Mouse (Mus musculus): ENCODE measurements around the gene Dnajc28. TPM values are rescaled to one million over a fixed set of nuclear protein-coding genes. Genes with fewer than 3 reads are reported as not detected.
A peak's percentile ranks its signal among the peaks of the same experiment; 100 is the strongest.

Dnajc28 gene
- polyA plus RNA-seq, 1 experiment: 0.39 TPM

- Histone ChIP-seq H3K27ac (ENCODE audit: insufficient read depth, low read length) (peak overlapping the region; percentile 77), H3K4me3 (ENCODE audit: extremely low read depth, insufficient read depth, insufficient read length) (peak overlapping the region; percentile 73), H3K27me3 (ENCODE audit: control insufficient read depth, insufficient read depth, low read length) (no peaks in the 10 kb centered on the region), H3K36me3 (ENCODE audit: control insufficient read depth, insufficient read depth, low read length) (peaks cover 8% of the 10 kb centered on the region), H3K4me1 (ENCODE audit: control insufficient read depth, insufficient read depth, insufficient read length) (peaks cover 11% of the 10 kb centered on the region; the same call in 1 of the 2 replicates)
- TF ChIP-seq CTCF (IDR thresholded peaks at IDR 0.05; ENCODE audit: extremely low read depth, insufficient read depth, insufficient read length, insufficient replicate concordance) (no peak), POLR2A (IDR thresholded peaks at IDR 0.05; ENCODE audit: low read depth, low read length) (0 out of 2 replicates have a peak, but pooled peaks have one; percentile 40)
- WGBS: under 1% methylated on average over 75 of the region's 75 CpGs
- DNase-seq (ENCODE audit: low read depth in 1 of 2, low spot score in 2 of 2): peak in 1 of 2 experiments; percentile 26
Observed at GRCm38 (mm10) chr16:91596779-91597671, 21.8 kb downstream of the Dnajc28 start.

- peaks cover 8% of the 10 kb centered on the region for H3K36me3 ChIP-seq (ENCODE audit: control insufficient read depth, insufficient read depth, low read length)
- TF ChIP-seq CTCF (IDR thresholded peaks at IDR 0.05; ENCODE audit: extremely low read depth, insufficient read depth, insufficient read length, insufficient replicate concordance): no peak
- no peak for TF ChIP-seq POLR2A (IDR thresholded peaks at IDR 0.05; ENCODE audit: low read depth, low read length)
- H3K4me3 ChIP-seq (ENCODE audit: extremely low read depth, insufficient read depth, insufficient read length): peak overlapping the region; percentile 73
- 1% methylated on average over 9 of the region's 9 CpGs for WGBS
- H3K4me1 ChIP-seq (ENCODE audit: control insufficient read depth, insufficient read depth, insufficient read length): peaks cover 10% of the 10 kb centered on the region; the same call in 1 of the 2 replicates
- peak in 1 of 2 experiments; percentile 75 for DNase-seq (ENCODE audit: low read depth in 1 of 2, low spot score in 2 of 2)
- H3K27me3 ChIP-seq (ENCODE audit: control insufficient read depth, insufficient read depth, low read length): no peaks in the 10 kb centered on the region
- peak overlapping the region; percentile 77 for H3K27ac ChIP-seq (ENCODE audit: insufficient read depth, low read length)
Observed at GRCm38 (mm10) chr16:91596397-91596778, 22.4 kb downstream of the Dnajc28 start.

GRCm38 (mm10) chr16:91595076-91595475 is 23.8 kb downstream of the Dnajc28 start:
- H3K27ac ChIP-seq (ENCODE audit: insufficient read depth, low read length): no peak overlapping the region
- TF ChIP-seq POLR2A (IDR thresholded peaks at IDR 0.05; ENCODE audit: low read depth, low read length): no peak
- TF ChIP-seq CTCF (IDR thresholded peaks at IDR 0.05; ENCODE audit: extremely low read depth, insufficient read depth, insufficient read length, insufficient replicate concordance): no peak
- peaks cover 8% of the 10 kb centered on the region for H3K36me3 ChIP-seq (ENCODE audit: control insufficient read depth, insufficient read depth, low read length)
- no peaks in the 10 kb centered on the region for H3K27me3 ChIP-seq (ENCODE audit: control insufficient read depth, insufficient read depth, low read length)
- H3K4me1 ChIP-seq (ENCODE audit: control insufficient read depth, insufficient read depth, insufficient read length): peaks cover 7% of the 10 kb centered on the region; the same call in 1 of the 2 replicates
- 94% methylated on average over 6 of the region's 6 CpGs for WGBS
- no peak for DNase-seq (ENCODE audit: low read depth in 1 of 2, low spot score in 2 of 2)
- H3K4me3 ChIP-seq (ENCODE audit: extremely low read depth, insufficient read depth, insufficient read length): no peak overlapping the region

GRCm38 (mm10) chr16:91593262-91593661 is 25.6 kb downstream of the Dnajc28 start:
- no peak for DNase-seq (ENCODE audit: low read depth in 1 of 2, low spot score in 2 of 2)
- WGBS: 35% methylated on average over 3 of the region's 3 CpGs
- Histone ChIP-seq H3K36me3 (ENCODE audit: control insufficient read depth, insufficient read depth, low read length) (peaks cover 8% of the 10 kb centered on the region), H3K4me1 (ENCODE audit: control insufficient read depth, insufficient read depth, insufficient read length) (peaks cover 7% of the 10 kb centered on the region; the same call in 1 of the 2 replicates), H3K27me3 (ENCODE audit: control insufficient read depth, insufficient read depth, low read length) (no peaks in the 10 kb centered on the region), H3K4me3 (ENCODE audit: extremely low read depth, insufficient read depth, insufficient read length) (no peak overlapping the region), H3K27ac (ENCODE audit: insufficient read depth, low read length) (no peak overlapping the region)
- TF ChIP-seq POLR2A (IDR thresholded peaks at IDR 0.05; ENCODE audit: low read depth, low read length) (no peak), CTCF (IDR thresholded peaks at IDR 0.05; ENCODE audit: extremely low read depth, insufficient read depth, insufficient read length, insufficient replicate concordance) (no peak)

- H3K27ac ChIP-seq (ENCODE audit: insufficient read depth, low read length): no peak overlapping the region
- WGBS: 66% methylated on average over 8 of the region's 8 CpGs
- H3K36me3 ChIP-seq (ENCODE audit: control insufficient read depth, insufficient read depth, low read length): peaks cover 8% of the 10 kb centered on the region
- DNase-seq (ENCODE audit: low read depth in 1 of 2, low spot score in 2 of 2): no peak
- H3K4me3 ChIP-seq (ENCODE audit: extremely low read depth, insufficient read depth, insufficient read length): no peak overlapping the region
- no peak for TF ChIP-seq CTCF (IDR thresholded peaks at IDR 0.05; ENCODE audit: extremely low read depth, insufficient read depth, insufficient read length, insufficient replicate concordance)
- peaks cover 10% of the 10 kb centered on the region; the same call in 1 of the 2 replicates for H3K4me1 ChIP-seq (ENCODE audit: control insufficient read depth, insufficient read depth, insufficient read length)
- no peaks in the 10 kb centered on the region for H3K27me3 ChIP-seq (ENCODE audit: control insufficient read depth, insufficient read depth, low read length)
Observed at GRCm38 (mm10) chr16:91592162-91592561, 26.7 kb downstream of the Dnajc28 start.

- Histone ChIP-seq H3K27ac (ENCODE audit: insufficient read depth, low read length) (no peak overlapping the region), H3K4me1 (ENCODE audit: control insufficient read depth, insufficient read depth, insufficient read length) (peaks cover 7% of the 10 kb centered on the region; the same call in 1 of the 2 replicates), H3K36me3 (ENCODE audit: control insufficient read depth, insufficient read depth, low read length) (peaks cover 22% of the 10 kb centered on the region), H3K27me3 (ENCODE audit: control insufficient read depth, insufficient read depth, low read length) (no peaks in the 10 kb centered on the region), H3K4me3 (ENCODE audit: extremely low read depth, insufficient read depth, insufficient read length) (no peak overlapping the region)
- TF ChIP-seq CTCF (IDR thresholded peaks at IDR 0.05; ENCODE audit: extremely low read depth, insufficient read depth, insufficient read length, insufficient replicate concordance): no peak
- no peak for TF ChIP-seq POLR2A (IDR thresholded peaks at IDR 0.05; ENCODE audit: low read depth, low read length)
- no peak for DNase-seq (ENCODE audit: low read depth in 1 of 2, low spot score in 2 of 2)
- 93% methylated on average over 3 of the region's 3 CpGs for WGBS
Observed at GRCm38 (mm10) chr16:91588703-91589102, 30.1 kb downstream of the Dnajc28 start.

Data from spleen, adult 2 months (tissue).